Mouse (Mus musculus): Measurements from ENCODE around the gene Rtn1. TPM values are rescaled to one million over a fixed set of nuclear protein-coding genes. Genes with fewer than 3 reads are reported as not detected.

The Rtn1 gene
- polyA plus RNA-seq, 1 experiment from 2014 or later: 29.7 TPM

GRCm38 (mm10) chr12:72251890-72252445 is 156.9 kb downstream of the Rtn1 start:
- H3K27me3 ChIP-seq: no peaks in the 10 kb centered on the region
- no peak overlapping the region for H3K4me3 ChIP-seq (replicated peaks)
- no peaks in the 10 kb centered on the region for H3K4me1 ChIP-seq
- ATAC-seq (replicated peaks; ENCODE audit: low FRiP score): no peak
- no peaks in the 10 kb centered on the region for H3K9me3 ChIP-seq (replicated peaks)
- no peak overlapping the region for H3K4me2 ChIP-seq
- no peak overlapping the region for H3K27ac ChIP-seq
- WGBS: 83% methylated on average over 10 of the region's 10 CpGs
- H3K36me3 ChIP-seq: no peaks in the 10 kb centered on the region
- no peak overlapping the region for H3K9ac ChIP-seq

GRCm38 (mm10) chr12:72244951-72245350 is 163.9 kb downstream of the Rtn1 start:
- H3K27ac ChIP-seq: no peak overlapping the region
- H3K4me2 ChIP-seq: no peak overlapping the region
- no peak overlapping the region for H3K9ac ChIP-seq
- no peaks in the 10 kb centered on the region for H3K36me3 ChIP-seq
- H3K4me1 ChIP-seq: no peaks in the 10 kb centered on the region
- no peak for ATAC-seq (replicated peaks; ENCODE audit: low FRiP score)
- 89% methylated on average over 1 of the region's 1 CpGs for WGBS
- H3K9me3 ChIP-seq (replicated peaks): no peaks in the 10 kb centered on the region
- no peak overlapping the region for H3K4me3 ChIP-seq (replicated peaks)
- no peaks in the 10 kb centered on the region for H3K27me3 ChIP-seq

- no peaks in the 10 kb centered on the region for H3K9me3 ChIP-seq (replicated peaks)
- no peaks in the 10 kb centered on the region for H3K36me3 ChIP-seq
- H3K27ac ChIP-seq: no peak overlapping the region
- peaks cover 9% of the 10 kb centered on the region for H3K27me3 ChIP-seq
- H3K4me2 ChIP-seq: no peak overlapping the region
- H3K4me3 ChIP-seq (replicated peaks): no peak overlapping the region
- 67% methylated on average over 6 of the region's 6 CpGs for WGBS
- H3K9ac ChIP-seq: no peak overlapping the region
- no peak for ATAC-seq (replicated peaks; ENCODE audit: low FRiP score)
- no peaks in the 10 kb centered on the region for H3K4me1 ChIP-seq
Observed at GRCm38 (mm10) chr12:72242807-72243206, 166.0 kb downstream of the Rtn1 start.

- Histone ChIP-seq H3K9ac (no peak overlapping the region), H3K4me3 (replicated peaks) (no peak overlapping the region)
Observed at GRCm38 (mm10) chr12:72240506-72240905, 168.3 kb downstream of the Rtn1 start.

GRCm38 (mm10) chr12:72239230-72239894 is 169.5 kb downstream of the Rtn1 start:
- WGBS: 44% methylated on average over 12 of the region's 12 CpGs

More at GRCm38 (mm10) chr12:72240506-72240905, 168.3 kb downstream of the Rtn1 start:
- no peak overlapping the region for H3K4me2 ChIP-seq
- no peak for ATAC-seq (replicated peaks; ENCODE audit: low FRiP score)
- H3K9me3 ChIP-seq (replicated peaks): no peaks in the 10 kb centered on the region
- H3K27me3 ChIP-seq: peaks cover 32% of the 10 kb centered on the region
- no peaks in the 10 kb centered on the region for H3K36me3 ChIP-seq
- H3K4me1 ChIP-seq: peaks cover 11% of the 10 kb centered on the region
- no peak overlapping the region for H3K27ac ChIP-seq

GRCm38 (mm10) chr12:72237251-72237650 is 171.6 kb downstream of the Rtn1 start:
- no peak for ATAC-seq (replicated peaks; ENCODE audit: low FRiP score)
- H3K4me2 ChIP-seq: peak overlapping the region; percentile 95

More at GRCm38 (mm10) chr12:72239230-72239894, 169.5 kb downstream of the Rtn1 start:
- Histone ChIP-seq H3K36me3 (no peaks in the 10 kb centered on the region), H3K9ac (no peak overlapping the region), H3K9me3 (replicated peaks) (no peaks in the 10 kb centered on the region), H3K27me3 (peaks cover 42% of the 10 kb centered on the region), H3K27ac (no peak overlapping the region), H3K4me2 (no peak overlapping the region), H3K4me3 (replicated peaks) (no peak overlapping the region), H3K4me1 (peaks cover 11% of the 10 kb centered on the region)
- no peak for ATAC-seq (replicated peaks; ENCODE audit: low FRiP score)

GRCm38 (mm10) chr12:72236564-72237011 is 172.3 kb downstream of the Rtn1 start:
- Histone ChIP-seq H3K27me3 (peaks cover 44% of the 10 kb centered on the region), H3K9me3 (replicated peaks) (no peaks in the 10 kb centered on the region), H3K4me2 (peak overlapping the region; percentile 95), H3K9ac (peak overlapping the region; percentile 45), H3K27ac (no peak overlapping the region), H3K36me3 (no peaks in the 10 kb centered on the region), H3K4me1 (peaks cover 11% of the 10 kb centered on the region), H3K4me3 (replicated peaks) (peak overlapping the region; percentile 52)
- ATAC-seq (replicated peaks; ENCODE audit: low FRiP score): peak; percentile 93
- under 1% methylated on average over 56 of the region's 56 CpGs for WGBS

More at GRCm38 (mm10) chr12:72237251-72237650, 171.6 kb downstream of the Rtn1 start:
- H3K27me3 ChIP-seq: peaks cover 44% of the 10 kb centered on the region
- H3K36me3 ChIP-seq: no peaks in the 10 kb centered on the region
- peaks cover 11% of the 10 kb centered on the region for H3K4me1 ChIP-seq
- WGBS: 66% methylated on average over 2 of the region's 2 CpGs
- H3K27ac ChIP-seq: no peak overlapping the region
- H3K9ac ChIP-seq: no peak overlapping the region
- no peaks in the 10 kb centered on the region for H3K9me3 ChIP-seq (replicated peaks)
- peak overlapping the region; percentile 52 for H3K4me3 ChIP-seq (replicated peaks)

GRCm38 (mm10) chr12:72235621-72236351 is 173.1 kb downstream of the Rtn1 start:
- Histone ChIP-seq H3K4me1 (peaks cover 11% of the 10 kb centered on the region), H3K27me3 (peaks cover 44% of the 10 kb centered on the region), H3K4me2 (peak overlapping the region; percentile 95), H3K4me3 (replicated peaks) (peak overlapping the region; percentile 52), H3K27ac (no peak overlapping the region), H3K9ac (peak overlapping the region; percentile 45; the same call in 1 of the 2 replicates), H3K36me3 (no peaks in the 10 kb centered on the region), H3K9me3 (replicated peaks) (no peaks in the 10 kb centered on the region)
- WGBS: 54% methylated on average over 12 of the region's 12 CpGs
- no peak for ATAC-seq (replicated peaks; ENCODE audit: low FRiP score)

- Histone ChIP-seq H3K9me3 (replicated peaks) (no peaks in the 10 kb centered on the region), H3K27ac (no peak overlapping the region), H3K27me3 (peaks cover 44% of the 10 kb centered on the region), H3K9ac (no peak overlapping the region), H3K4me3 (replicated peaks) (no peak overlapping the region), H3K4me2 (no peak overlapping the region), H3K36me3 (no peaks in the 10 kb centered on the region), H3K4me1 (peaks cover 11% of the 10 kb centered on the region)
- no peak for ATAC-seq (replicated peaks; ENCODE audit: low FRiP score)
- WGBS: 87% methylated on average over 9 of the region's 9 CpGs
Observed at GRCm38 (mm10) chr12:72234966-72235365, 173.9 kb downstream of the Rtn1 start.

- Histone ChIP-seq H3K27me3 (peaks cover 44% of the 10 kb centered on the region), H3K4me3 (replicated peaks) (no peak overlapping the region), H3K36me3 (no peaks in the 10 kb centered on the region), H3K4me2 (no peak overlapping the region), H3K9me3 (replicated peaks) (no peaks in the 10 kb centered on the region), H3K27ac (no peak overlapping the region), H3K9ac (no peak overlapping the region), H3K4me1 (peaks cover 11% of the 10 kb centered on the region)
- WGBS: 90% methylated on average over 3 of the region's 3 CpGs
- ATAC-seq (replicated peaks; ENCODE audit: low FRiP score): no peak
Observed at GRCm38 (mm10) chr12:72234151-72234550, 174.7 kb downstream of the Rtn1 start.

- no peak for ATAC-seq (replicated peaks; ENCODE audit: low FRiP score)
- Histone ChIP-seq H3K27ac (no peak overlapping the region), H3K4me2 (no peak overlapping the region), H3K9ac (no peak overlapping the region), H3K4me1 (peaks cover 11% of the 10 kb centered on the region), H3K4me3 (replicated peaks) (no peak overlapping the region), H3K36me3 (no peaks in the 10 kb centered on the region), H3K27me3 (peaks cover 38% of the 10 kb centered on the region), H3K9me3 (replicated peaks) (no peaks in the 10 kb centered on the region)
- WGBS: 79% methylated on average over 19 of the region's 19 CpGs
Observed at GRCm38 (mm10) chr12:72232826-72233790, 175.7 kb downstream of the Rtn1 start.

Measured in kidney, embryonic 15.5 days (tissue).